Mouse (Mus musculus) ES-E14 (cell line): ENCODE results near the gene Fgf11. TPM values are rescaled to one million over a fixed set of nuclear protein-coding genes. Genes with fewer than 3 reads are reported as not detected.

Experiments used
- DNase-seq: peaks from one replicate; pipeline ENCODE4 v3.0.0-alpha.2; 2013; ENCODE audit warnings: low read depth, low spot score
- H3K27ac ChIP-seq: 2 replicates; pipeline ENCODE4 v1.5.1; 2012; ENCODE audit warnings: low read depth, mild to moderate bottlenecking, low read length, moderate library complexity, mixed read lengths; ENCODE audit not compliant: poor library complexity, insufficient read depth, severe bottlenecking
- H3K36me3 ChIP-seq: 2 replicates; pipeline ENCODE4 v1.6.1; 2012; ENCODE audit warnings: mild to moderate bottlenecking, low read length, moderate library complexity, mixed read lengths; ENCODE audit not compliant: control insufficient read depth, poor library complexity, insufficient read depth, severe bottlenecking
- H3K4me1 ChIP-seq, 2 experiments: fragments of 150-350 bp in 1 of 2; sonication (generic) in 1 of 2; 2 replicates each; pipeline ENCODE4 v1.6.1; 2012; ENCODE audit warnings: low read length in 2 of 2, mild to moderate bottlenecking in 1 of 2, mixed read lengths in 1 of 2; ENCODE audit not compliant: control insufficient read depth in 2 of 2, insufficient read depth in 2 of 2, poor library complexity in 1 of 2
- H3K4me3 ChIP-seq, 2 experiments: fragments of 150-350 bp in 1 of 2; sonication (generic) in 1 of 2; 2 replicates each; pipeline ENCODE4 v1.5.1; 2012; ENCODE audit warnings: low read length in 2 of 2, low read depth in 1 of 2, mild to moderate bottlenecking in 1 of 2, mixed read lengths in 1 of 2; ENCODE audit not compliant: insufficient read depth in 1 of 2, poor library complexity in 1 of 2, severe bottlenecking in 1 of 2
- H3K9ac ChIP-seq: 2 replicates; pipeline ENCODE4 v1.6.1; 2012; ENCODE audit warnings: low read depth, mild to moderate bottlenecking, low read length, mixed read lengths; ENCODE audit not compliant: poor library complexity, insufficient read depth, severe bottlenecking
- H3K9me3 ChIP-seq: fragments of 150-350 bp; sonication (generic); 2 replicates; pipeline ENCODE4 v1.6.1; 2012; ENCODE audit warnings: low read depth, mild to moderate bottlenecking, low read length; ENCODE audit not compliant: control insufficient read depth, insufficient read depth
- CHD2 ChIP-seq: IDR thresholded peaks from 2 replicates; pipeline ENCODE4 v1.6.1; 2014; ENCODE audit warnings: mild to moderate bottlenecking, low read depth, low read length, inconsistent platforms
- HCFC1 ChIP-seq: IDR thresholded peaks from 2 replicates; pipeline ENCODE4 v1.6.1; 2012; ENCODE audit warnings: low read length, inconsistent platforms, borderline replicate concordance; ENCODE audit not compliant: insufficient read depth
- MAFK ChIP-seq: IDR thresholded peaks from 2 replicates; pipeline ENCODE4 v1.6.1; 2014; ENCODE audit warnings: mild to moderate bottlenecking, low read depth, low read length, inconsistent platforms; ENCODE audit not compliant: insufficient read depth
- ZC3H11A ChIP-seq: IDR thresholded peaks from 2 replicates; pipeline ENCODE4 v1.6.1; 2012; ENCODE audit warnings: low read depth, mild to moderate bottlenecking, inconsistent platforms, low read length, borderline replicate concordance
- ZNF384 ChIP-seq: IDR thresholded peaks from 2 replicates; pipeline ENCODE4 v1.6.1; 2012; ENCODE audit warnings: low read depth, low read length, inconsistent platforms
- in situ Hi-C, 2 experiments: fragments of 600-800 bp; cut with MboI; formaldehyde crosslinking; loops; one replicate each; pipeline ENCODE4 v1.15.1; 2025; ENCODE audit warnings: low sequenced_read_pairs in 2 of 2, inconsistent platforms in 1 of 2; ENCODE audit not compliant: unreplicated experiment in 2 of 2
- total RNA-seq: library from RNA; depleted of rRNA; stranded (reverse); fragments of 300-350 nt; gene quantifications from 2 replicates; pipeline ENCODE4 v1.2.3, GENCODE M21; 2012; rRNA removed

Fgf11 gene
- total RNA-seq, 1 experiment: 0.31 TPM

- Histone ChIP-seq H3K9ac (no peak overlapping the region), H3K4me1 (peaks cover 4 to 7% of the 10 kb centered on the region in 2 experiments; a peak in 3 of 4 replicates), H3K36me3 (peaks cover 12% of the 10 kb centered on the region), H3K4me3 (no peak overlapping the region), H3K27ac (no peak overlapping the region), H3K9me3 (no peaks in the 10 kb centered on the region)
- in situ Hi-C loops: no loop called here
- TF ChIP-seq HCFC1 (no peak), MAFK (no peak), ZNF384 (no peak), ZC3H11A (no peak), CHD2 (no peak)
- DNase-seq: no peak
Observed at GRCm38 (mm10) chr11:69751635-69752034, 50.0 kb downstream of the Fgf11 start.

Other genes starting within 250 kb of the Fgf11 start
- 3.1 and 3.2 TPM in 2 replicates for gene Efnb3, start 241.7 kb downstream of the Fgf11 start, total RNA-seq
- 30.7 and 33.0 TPM in 2 replicates for gene Wrap53, start 221.6 kb downstream of the Fgf11 start, total RNA-seq
- 98.0 and 105 TPM in 2 replicates for gene Trp53, start 221.5 kb downstream of the Fgf11 start, total RNA-seq
- gene Atp1b2, start 195.9 kb downstream of the Fgf11 start, total RNA-seq: 12.1 and 13.1 TPM in 2 replicates
- gene Shbg, start 184.0 kb downstream of the Fgf11 start, total RNA-seq: not detected in 2 replicates
- gene Sat2, start 179.8 kb downstream of the Fgf11 start, total RNA-seq: 3.2 and 3.6 TPM in 2 replicates
- 153 and 161 TPM in 2 replicates for gene Fxr2, start 168.9 kb downstream of the Fgf11 start, total RNA-seq
- 6.6 and 8.2 TPM in 2 replicates for gene Sox15, start 146.5 kb downstream of the Fgf11 start, total RNA-seq
- 258 and 349 TPM in 2 replicates for gene Mpdu1, start 139.2 kb downstream of the Fgf11 start, total RNA-seq
- 23.4 and 32.7 TPM in 2 replicates for gene Cd68, start 135.7 kb downstream of the Fgf11 start, total RNA-seq
- gene Eif4a1, start 129.4 kb downstream of the Fgf11 start, total RNA-seq: 1,512 and 1,948 TPM in 2 replicates
- gene Senp3, start 119.8 kb downstream of the Fgf11 start, total RNA-seq: 265 and 282 TPM in 2 replicates
- gene Tnfsf13, start 116.1 kb downstream of the Fgf11 start, total RNA-seq: 8.6 and 11.7 TPM in 2 replicates
- 8.7 and 16.1 TPM in 2 replicates for gene Tnfsf12, start 106.0 kb downstream of the Fgf11 start, total RNA-seq
- gene Tnfsfm13, start 105.8 kb downstream of the Fgf11 start, total RNA-seq: 13.7 and 19.9 TPM in 2 replicates
- gene Polr2a, start 43.2 kb downstream of the Fgf11 start, total RNA-seq: 71.9 and 74.2 TPM in 2 replicates
- gene Slc35g3, start 39.9 kb downstream of the Fgf11 start, total RNA-seq: 0.22 and 0.48 TPM in 2 replicates
- gene Zbtb4, start 35.9 kb downstream of the Fgf11 start, total RNA-seq: 1.6 and 3.0 TPM in 2 replicates
- 3.8 and 5.7 TPM in 2 replicates for gene Chrnb1, start 5.9 kb downstream of the Fgf11 start, total RNA-seq
- gene Tmem102, start 3.8 kb upstream of the Fgf11 start, total RNA-seq: 1.3 and 1.8 TPM in 2 replicates
- gene Gm39566, start 13.4 kb upstream of the Fgf11 start, total RNA-seq: not detected in 2 replicates
- not detected in 2 replicates for gene Spem2, start 16.6 kb upstream of the Fgf11 start, total RNA-seq
- gene Spem1, start 20.3 kb upstream of the Fgf11 start, total RNA-seq: 0.27 TPM in 1 of 2 replicates, not detected in the other
- gene Nlgn2, start 35.9 kb upstream of the Fgf11 start, total RNA-seq: 8.9 and 9.5 TPM in 2 replicates
- gene Tmem256, start 36.7 kb upstream of the Fgf11 start, total RNA-seq: 88.9 and 90.7 TPM in 2 replicates
- gene Plscr3, start 44.5 kb upstream of the Fgf11 start, total RNA-seq: 7.0 and 7.2 TPM in 2 replicates
- 3.4 and 8.1 TPM in 2 replicates for gene Tnk1, start 56.9 kb upstream of the Fgf11 start, total RNA-seq
- not detected in 2 replicates for gene Tmem95, start 76.2 kb upstream of the Fgf11 start, total RNA-seq
- gene Kctd11, start 79.5 kb upstream of the Fgf11 start, total RNA-seq: 3.1 and 5.4 TPM in 2 replicates
- gene Acap1, start 93.7 kb upstream of the Fgf11 start, total RNA-seq: 9.6 and 14.7 TPM in 2 replicates
- gene 2810408A11Rik, start 99.1 kb upstream of the Fgf11 start, total RNA-seq: 3.3 and 5.7 TPM in 2 replicates
- 66.3 and 98.2 TPM in 2 replicates for gene Neurl4, start 99.2 kb upstream of the Fgf11 start, total RNA-seq
- gene Gps2, start 112.0 kb upstream of the Fgf11 start, total RNA-seq: 14.3 and 15.5 TPM in 2 replicates
- gene Eif5a, start 120.1 kb upstream of the Fgf11 start, total RNA-seq: 754 and 926 TPM in 2 replicates
- gene Ybx2, start 133.9 kb upstream of the Fgf11 start, total RNA-seq: 3.9 and 6.1 TPM in 2 replicates
- gene Slc2a4, start 146.3 kb upstream of the Fgf11 start, total RNA-seq: 2.6 and 4.2 TPM in 2 replicates
- gene Cldn7, start 162.9 kb upstream of the Fgf11 start, total RNA-seq: 24.9 and 38.7 TPM in 2 replicates
- gene Ctdnep1, start 179.3 kb upstream of the Fgf11 start, total RNA-seq: 33.3 and 41.2 TPM in 2 replicates
- gene Elp5, start 180.7 kb upstream of the Fgf11 start, total RNA-seq: 76.1 and 87.9 TPM in 2 replicates
- gene Gabarap, start 189.3 kb upstream of the Fgf11 start, total RNA-seq: 57.7 and 70.6 TPM in 2 replicates
- 64.7 and 80.9 TPM in 2 replicates for gene Phf23, start 193.9 kb upstream of the Fgf11 start, total RNA-seq
- gene Dvl2, start 198.7 kb upstream of the Fgf11 start, total RNA-seq: 47.4 and 70.9 TPM in 2 replicates
- 32.5 and 48.7 TPM in 2 replicates for gene Acadvl, start 213.6 kb upstream of the Fgf11 start, total RNA-seq
- gene Dlg4, start 215.1 kb upstream of the Fgf11 start, total RNA-seq: 10.8 and 11.4 TPM in 2 replicates